Mouse (Mus musculus): ENCODE measurements at regions not wholly inside any gene's neighbourhood (a gene's known extent, or its start where the extent isn't known, plus 50 kb on each side); places are given as distances from the start of the nearest gene placed in this dataset.

DNA sequence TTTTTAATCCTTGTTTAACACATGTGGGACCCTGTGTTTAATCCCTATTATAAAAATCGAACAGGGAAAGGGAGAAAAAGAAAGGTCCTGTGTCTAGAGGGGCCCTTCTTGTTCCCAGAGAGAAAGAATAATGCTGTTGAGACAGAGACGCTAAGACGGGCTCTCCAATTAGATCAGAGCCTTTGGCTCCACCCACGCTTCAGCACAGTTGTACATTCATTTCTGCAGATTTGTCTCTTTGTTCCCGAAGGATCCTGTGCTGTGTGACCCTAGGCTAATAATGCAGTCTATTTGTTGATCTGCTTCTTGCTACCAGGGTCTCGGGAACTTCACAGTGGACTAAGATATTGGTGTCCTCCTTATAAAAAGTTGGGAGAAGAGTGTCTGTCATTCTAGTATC lies 92.0 kb downstream of the Cdc5l start:
- DNase-seq, result no peak

DNA sequence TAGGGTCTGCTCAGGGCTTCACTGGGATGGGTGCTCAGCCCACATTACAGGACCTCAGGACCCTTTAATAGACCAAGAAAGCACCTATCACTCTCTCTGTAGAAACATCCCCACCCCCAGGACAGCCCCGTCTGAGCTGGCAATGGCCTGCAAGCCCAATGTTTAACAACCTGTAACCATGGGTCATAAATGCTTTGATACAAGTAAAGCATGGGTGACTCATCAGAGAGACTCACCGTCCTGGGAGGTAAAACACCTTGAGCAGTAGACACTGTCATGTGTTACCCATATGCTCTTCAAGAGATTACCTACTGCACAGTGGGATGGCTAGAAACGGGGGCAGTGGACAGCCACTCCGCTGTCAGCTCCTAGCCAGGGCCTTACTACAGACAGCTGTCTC lies 92.7 kb downstream of the Cdc5l start:
- DNase-seq, result no peak

DNA sequence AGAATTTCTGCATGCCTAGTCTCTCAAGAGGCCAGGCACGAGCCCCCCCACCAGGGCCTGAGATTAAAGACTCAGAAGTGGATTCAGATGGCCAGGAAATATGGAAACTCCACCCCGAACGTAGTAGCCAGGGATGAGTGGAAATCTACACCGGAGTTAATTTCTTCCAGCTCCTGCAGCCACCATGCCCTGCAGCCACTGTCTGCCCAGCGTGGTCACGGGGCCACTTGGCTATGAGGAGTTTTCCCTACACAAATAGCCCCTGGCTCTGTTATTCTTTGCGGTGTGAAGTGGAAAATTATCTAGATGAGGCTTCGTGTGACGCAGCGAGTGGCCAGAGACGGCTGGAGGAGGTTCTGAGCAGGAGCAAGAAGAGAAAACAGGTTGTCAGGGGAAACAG lies 94.3 kb downstream of the Cdc5l start:
- no peak for DNase-seq

DNA sequence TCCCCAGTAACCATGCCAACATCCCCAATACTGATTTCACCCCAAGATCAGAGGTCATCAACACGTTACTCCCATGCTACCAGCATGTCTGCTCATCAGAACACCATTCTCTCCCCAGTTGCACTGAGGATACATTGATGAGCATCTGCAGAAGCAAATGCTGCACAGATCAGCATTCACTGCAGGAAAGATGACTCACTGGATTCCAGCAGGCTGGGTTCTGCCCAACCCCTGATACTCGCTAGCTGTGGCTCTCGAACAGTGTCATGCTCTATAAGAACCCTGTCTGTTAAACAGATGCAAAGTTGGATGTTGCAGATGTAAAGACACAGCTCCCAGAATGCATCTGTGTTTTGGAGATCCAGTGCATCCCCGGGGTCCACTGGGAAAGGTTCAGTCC lies 95.5 kb downstream of the Cdc5l start:
- no peak for DNase-seq

DNA sequence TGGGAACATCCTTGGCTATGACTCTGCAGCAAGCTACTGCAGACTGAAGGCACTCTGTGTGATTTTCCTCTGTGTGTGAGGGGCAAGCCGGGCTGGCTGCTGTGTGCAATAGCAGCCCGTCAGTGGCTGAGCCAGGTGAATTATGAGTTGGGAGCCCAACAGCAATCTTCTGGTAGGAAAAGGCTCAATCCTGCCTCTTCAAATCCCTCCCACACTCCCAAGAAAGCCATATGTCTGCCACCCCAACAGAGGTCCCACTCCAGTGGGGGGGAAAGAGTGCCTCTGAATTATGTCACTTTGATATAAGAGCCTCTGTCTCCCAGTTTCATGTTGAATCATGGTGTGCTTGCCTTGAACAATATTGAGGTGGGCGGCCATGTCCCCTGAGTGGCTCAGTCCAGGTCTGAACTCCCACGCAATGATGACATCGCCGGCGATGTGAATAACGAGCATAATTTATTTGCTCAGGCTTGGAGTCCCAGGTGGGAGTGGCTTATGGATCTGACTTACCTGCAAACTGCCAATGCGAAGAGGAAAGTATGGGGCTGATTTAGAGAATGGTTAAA lies 97.9 kb downstream of the Cdc5l start:
- DNase-seq, result no peak

DNA sequence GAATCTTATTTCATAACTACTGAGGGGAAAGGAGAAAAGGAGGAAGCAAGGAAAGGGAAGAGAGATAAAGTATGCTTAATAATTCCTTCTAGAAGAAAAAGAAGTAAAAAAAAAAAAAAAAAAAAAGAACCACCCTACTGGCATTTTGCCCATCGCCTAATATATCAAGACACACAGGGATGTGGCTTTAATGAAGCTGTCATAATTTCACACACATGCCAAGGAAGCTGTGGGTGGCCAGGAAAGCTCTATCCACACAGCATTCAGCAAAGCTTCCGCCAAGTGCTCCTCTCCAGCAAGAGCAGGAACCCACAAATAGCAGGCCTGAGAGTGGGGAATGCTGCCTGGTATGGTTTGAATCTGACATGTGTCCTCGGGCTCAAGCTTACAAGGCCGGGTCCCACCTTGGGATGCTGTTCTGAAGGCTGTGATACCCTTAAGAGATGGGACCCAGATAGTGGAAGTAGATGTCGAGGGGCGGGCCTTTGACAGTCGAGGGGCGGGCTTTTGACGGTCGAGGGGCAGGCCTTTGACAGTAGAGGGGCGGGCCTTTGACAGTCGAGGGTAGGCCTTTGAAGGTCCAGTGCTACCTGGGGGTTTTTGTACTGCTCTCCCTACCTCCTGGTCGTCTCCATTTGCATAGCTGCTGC lies 98.7 kb downstream of the Cdc5l start:
- peak; percentile 26 to 60 for DNase-seq

DNA sequence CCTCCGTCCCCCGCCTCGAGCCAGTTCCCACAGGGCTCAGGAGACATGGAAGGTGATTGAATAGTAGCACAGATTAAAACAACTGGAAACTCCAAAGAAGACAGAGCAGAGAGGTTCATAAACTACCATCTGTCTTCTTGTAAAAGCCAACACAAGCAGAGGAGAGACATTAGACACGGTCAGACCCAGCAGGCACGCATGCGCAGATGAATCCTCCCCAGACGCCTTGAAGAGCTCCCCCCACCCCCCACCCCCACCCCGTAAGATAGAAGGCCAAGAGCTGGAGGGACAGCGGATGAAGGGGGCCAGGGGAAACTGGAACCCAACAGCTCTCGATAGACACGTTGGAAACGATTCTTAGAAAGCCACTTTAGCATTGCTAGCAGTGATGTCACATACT lies 101.2 kb downstream of the Cdc5l start:
- DNase-seq, result no peak

DNA sequence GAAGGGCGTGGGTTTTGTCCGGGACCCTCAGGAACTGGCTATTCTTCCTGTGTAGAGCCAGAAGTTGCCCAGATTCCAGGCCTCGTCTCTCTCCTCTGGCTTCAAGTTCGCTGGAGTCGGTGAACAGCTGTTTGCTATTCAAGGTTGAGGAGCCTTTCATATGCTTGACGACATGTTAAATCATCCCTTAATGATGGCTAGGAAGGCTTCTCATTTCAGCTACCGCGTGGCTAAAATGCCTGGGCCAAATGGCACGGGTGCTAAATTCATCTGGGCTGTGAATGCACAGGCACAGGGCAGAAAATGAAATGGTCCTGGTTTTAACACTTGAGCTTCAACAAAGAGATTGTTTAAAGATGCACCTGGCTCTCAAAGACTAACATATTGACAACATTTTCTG lies 104.3 kb downstream of the Cdc5l start:
- DNase-seq, result no peak

DNA sequence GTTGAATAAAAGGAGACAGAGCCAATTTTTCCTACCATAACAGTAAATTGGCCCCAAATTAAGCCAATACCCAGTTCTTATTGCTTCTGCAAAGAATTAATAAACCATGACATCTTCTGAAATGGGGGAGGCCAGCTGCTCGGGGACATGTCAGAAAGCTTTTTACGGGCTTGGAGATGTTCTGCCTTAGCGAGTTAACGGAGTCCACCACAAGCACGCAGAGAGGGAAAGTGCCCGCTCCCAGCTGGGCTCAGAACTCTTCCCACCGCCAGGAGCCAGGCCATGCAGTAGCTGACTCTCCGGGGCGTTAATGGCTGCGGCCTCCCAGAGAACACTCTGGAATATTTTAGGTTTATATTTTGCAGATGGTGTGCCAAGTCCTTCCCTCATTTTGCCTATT lies 106.8 kb downstream of the Cdc5l start:
- no peak for DNase-seq

DNA sequence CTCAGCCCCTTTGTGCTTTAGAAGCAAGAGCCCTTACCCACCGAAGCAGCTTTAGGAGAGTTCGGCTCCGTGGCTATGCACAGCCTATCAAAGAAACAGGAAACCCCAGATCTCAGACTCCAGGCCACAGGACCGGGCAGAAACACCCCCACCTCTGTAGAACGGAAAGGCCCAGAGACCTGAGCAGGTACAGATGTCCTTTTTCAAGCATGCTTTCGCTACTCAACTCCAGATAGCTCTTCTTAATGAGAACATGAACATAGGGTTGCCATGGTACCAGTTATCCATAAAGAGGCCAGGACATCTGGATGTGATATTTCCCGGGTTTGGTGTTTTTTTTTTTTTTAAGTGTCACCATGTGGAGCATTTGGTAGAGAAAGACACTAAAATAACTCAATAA lies 107.4 kb downstream of the Cdc5l start:
- no peak for DNase-seq

DNA sequence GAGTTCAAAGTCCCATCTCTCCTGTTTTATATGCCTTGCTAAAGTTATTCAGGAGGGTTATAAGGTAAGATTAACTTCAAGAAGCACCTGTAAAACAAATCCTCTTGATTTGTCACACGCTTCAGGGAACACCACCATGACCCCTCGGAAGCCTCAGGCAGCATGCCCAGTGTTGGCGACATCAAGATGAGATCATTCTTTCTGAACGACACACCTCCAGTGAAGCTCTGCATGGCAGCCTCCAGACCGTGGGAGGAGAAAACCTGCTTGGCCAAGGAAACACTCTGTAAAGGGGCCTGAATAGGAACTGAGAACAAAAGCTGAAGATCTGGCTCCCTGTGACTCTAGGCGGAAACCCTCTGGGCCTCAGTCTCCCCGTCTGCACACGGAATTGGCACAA lies 110.7 kb downstream of the Cdc5l start:
- DNase-seq, result peak; percentile 34 to 53

DNA sequence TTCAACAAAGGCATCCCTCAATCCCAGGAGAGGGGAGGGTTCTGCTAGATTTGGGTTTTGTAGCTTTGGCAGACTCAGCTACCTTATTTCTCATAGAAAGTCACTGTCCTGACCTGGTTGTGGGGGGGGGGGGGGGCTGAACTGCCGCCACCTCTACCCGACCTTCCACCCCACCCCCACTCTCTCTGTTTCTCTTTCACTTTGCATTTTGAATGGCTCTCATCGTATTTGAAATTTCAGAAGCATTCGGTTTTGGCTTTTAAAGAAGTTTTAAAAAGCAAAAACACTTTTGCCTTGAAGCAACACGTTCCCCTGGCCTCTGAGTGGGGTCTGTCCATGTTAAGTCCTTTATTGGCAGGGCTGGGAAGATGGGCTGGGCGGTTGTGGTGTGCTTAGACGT lies 113.5 kb downstream of the Cdc5l start:
- no peak for DNase-seq

DNA sequence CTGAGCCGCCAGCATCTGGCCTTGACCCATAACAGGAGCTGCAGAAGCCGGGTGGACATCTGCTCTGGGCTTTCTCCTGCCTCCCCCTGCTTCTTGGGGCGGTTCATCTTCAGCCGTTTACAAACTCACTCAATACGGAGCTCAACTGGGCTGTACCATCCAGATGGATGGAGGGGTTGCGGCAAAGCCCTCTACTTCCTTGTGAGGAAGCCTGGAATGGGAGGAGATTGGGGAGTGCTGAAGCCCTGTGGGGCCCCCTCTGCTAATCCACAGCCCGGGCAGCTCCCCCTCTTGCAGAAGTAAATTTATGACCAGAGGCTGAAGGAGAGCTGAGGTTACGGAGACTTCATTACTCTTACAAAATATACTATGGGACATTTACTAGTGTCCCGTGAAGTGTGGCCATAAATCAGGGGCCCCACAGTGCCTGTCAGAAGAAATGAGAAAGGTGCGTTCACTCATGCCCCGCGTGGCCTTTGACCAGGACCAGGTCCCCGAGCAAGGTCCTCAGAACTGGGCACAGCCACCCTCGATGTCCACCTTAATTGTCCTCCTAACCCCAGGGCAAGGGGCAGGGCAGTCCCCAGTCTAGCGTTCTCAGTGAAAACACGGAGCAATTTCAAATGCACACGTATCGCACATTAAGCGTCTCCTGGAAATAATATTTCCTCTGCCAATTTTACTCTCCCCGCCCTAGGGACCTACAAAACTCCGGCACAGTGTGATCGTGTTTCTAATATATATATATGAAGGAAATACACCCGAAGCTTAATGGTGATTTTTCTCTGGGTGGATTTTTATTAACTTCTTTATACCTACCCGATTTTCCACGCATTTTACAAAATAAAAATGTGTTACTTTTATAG lies 115.1 kb downstream of the Cdc5l start:
- no peak for DNase-seq

DNA sequence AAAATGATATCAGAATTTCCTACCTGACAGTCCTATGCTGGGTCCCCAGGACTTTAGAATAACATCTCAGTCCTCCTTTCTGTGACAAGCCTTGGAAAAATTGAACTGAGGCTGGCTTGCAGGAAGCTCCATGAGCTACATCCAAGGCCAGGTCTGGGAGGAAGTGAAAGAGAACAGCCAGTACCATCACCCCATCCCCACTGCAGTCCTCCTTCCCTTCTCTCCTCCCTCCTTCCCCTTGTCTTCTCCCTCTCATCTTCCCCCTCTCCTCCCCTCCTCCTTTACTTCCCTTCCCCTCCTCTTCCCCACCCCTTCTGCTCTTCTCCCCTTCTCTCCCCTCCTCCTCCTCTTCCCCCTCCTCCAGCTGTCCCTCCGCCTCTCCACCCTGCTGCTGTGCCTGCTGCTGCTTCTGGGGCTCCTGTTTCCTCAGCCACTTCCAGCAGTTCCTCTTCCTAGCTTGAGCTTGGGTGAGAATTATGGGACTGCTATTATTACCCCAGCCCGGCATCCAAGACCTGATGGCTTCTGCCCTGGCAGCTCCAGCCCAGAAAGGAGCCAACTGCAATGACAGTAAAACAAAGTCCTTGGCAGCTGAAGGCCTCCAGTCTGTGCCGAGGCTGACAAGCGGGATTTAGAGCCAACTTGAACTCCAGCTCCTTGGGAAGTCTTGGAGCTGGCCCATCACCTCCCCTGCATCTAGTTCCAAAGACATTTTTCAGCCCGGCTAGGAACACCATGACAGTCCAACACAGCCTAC lies 120.8 kb downstream of the Cdc5l start:
- peak; percentile 77 to 81 for DNase-seq

DNA sequence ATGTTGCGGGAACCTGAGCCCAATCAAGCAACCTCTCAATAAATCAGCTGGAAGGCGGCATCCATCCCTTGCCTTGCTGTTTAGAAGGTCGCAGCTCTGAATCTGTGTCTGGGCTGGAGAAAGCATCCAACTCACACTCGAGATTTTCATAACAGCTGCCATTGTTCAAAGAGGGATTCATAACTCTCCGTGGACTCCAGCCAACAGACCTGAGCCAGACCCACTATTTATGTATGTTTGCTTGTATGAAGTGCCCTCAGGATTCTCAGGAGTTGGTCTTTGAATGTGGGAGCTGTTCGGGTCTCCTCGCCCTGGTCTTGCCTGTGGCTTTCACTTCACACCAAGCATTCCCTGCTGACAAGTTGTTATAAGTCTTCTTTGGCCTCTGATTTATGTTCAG lies 127.0 kb downstream of the Cdc5l start:
- no peak for DNase-seq

DNA sequence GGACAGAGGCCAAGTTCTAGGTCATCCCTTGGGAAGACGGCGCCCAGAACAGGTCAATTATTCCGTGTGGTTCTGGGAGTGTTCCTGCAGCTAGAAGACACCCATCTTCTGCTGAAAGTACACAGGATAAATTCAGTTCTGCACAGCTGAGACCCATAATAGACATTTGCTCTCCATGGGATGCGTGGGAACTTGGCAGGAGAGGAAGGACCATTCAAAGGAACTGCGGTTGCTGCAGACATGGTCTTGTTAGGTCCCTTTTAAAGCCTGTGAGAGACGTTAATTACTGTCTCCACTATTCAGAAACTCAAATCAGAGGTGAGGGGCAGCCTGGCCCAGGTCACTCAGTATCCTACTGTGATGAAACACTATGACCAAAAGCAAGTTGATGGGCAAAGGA lies 130.4 kb downstream of the Cdc5l start:
- no peak for DNase-seq

DNA sequence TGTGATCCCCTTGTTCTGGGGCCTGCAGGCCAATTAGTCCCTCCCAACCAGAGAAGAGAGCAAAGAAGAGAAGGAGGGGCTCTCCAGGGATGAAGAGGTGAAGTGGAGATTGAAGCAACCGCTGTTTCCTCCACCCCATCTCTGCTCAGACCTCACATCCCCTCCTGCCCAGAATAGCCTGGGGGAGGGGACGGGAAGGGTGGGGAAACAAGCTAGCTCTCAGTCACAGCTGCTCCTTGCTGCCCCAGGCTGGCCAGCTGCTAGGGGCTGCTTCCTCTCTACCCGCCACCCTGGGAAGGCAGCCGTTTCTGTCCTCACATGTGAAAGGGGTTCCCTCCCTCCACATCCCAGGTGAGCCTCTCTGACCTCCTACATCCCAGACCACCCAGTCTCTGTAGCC lies 135.2 kb downstream of the Cdc5l start:
- DNase-seq, result no peak

DNA sequence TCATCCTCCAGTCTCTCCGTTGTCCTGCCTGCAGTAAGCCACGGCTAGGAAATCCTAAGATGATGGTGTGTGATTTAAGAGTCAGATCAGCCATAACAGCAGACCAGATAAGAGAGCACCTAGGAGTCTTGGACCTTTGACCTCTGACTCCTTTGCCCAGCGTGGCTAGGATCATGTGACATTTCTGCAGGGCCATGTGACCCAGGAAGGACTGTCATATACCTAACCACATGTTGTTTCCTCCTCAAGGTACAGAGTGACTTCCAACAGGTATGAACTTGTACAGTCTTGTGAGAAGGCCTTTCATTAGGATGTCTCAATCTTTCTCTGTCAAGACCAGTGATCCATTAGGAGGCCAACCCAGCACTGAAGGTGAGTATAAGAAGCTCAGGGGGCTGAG lies 135.7 kb downstream of the Cdc5l start:
- no peak for DNase-seq

DNA sequence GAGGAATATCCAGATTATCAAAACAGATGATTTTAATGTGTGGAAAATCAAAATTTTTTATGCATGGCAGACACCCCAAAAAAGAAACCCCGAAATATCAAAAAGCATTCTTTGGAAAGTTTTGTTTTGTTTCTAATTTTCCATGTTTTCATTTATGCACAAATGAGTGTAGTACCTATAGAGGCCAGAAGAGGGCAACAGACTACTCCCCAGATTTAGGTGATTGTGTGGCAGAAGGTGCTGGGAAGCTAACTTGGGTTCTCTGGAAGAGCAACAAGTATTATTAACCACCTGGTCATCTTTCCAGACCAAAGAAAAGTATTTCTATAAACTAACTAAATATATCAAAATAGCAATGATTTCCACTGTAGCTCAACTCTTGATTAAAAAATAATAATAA lies 137.2 kb downstream of the Cdc5l start:
- no peak for DNase-seq

DNA sequence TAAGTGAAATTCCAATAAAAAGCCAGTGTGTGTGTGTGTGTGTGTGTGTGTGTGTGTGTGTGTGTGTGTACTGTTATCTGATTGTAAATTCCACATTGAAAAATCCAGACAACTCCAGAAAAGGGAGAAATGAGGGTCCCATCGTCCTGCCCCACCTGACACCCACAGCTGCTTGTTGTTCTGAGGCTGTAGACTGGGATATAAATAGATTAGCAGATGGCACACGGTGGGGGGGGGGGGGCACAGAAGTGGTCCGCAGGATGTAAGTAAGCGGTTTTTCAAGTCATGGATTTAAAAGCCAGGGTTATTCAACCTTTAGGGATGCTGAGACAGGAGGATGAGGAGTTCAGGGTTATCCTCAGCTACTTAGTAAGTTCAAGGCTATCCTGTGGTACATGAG lies 138.7 kb downstream of the Cdc5l start:
- DNase-seq, result no peak

DNA sequence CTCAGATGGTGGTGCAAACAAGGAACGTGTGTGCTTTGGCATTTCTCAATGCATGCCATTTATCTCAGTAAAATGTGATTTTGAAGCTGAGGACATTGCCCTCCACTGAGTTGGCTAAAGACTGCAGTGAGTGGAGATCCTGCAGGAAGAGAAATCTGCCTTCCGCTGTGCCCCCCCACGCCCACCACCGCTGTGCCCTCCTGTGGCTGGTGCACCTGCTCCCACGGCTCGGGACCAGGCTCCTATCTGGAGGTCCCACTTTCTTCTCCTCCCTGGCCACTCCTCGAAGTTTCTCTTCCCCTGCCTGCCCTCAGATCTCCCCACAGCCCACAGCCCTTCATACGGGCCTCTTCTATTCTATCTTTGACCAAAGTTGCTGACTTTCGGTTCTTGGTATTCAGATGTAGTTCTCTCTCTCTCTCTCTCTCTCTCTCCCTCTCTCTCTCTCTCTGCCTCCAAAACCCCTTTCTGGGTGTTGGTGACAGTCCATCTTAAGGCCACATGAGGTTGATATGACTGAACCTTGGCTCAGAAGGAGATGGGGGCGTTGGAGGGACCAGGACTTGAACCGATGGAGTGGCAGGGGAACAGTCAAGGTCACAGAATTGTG lies 139.2 kb downstream of the Cdc5l start:
- no peak for DNase-seq

DNA sequence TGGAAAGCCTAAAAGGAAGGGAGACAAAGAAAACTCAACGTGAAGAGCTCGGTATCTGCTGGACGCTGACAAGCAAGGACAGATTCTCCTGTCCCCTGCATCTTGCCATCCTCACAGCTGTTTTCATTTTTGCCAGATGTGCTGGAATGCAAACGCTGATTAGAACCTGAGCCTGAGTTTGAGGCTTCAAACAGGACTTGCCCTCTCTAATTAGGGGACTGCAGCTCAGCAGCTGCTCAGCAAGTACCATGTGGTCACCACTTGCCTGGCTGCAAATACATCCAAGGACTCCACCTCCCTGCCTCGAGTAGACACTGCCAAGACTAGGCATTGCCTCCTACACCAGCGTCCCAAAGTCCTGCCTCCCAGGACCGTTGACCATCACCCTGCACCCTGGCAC lies 140.7 kb downstream of the Cdc5l start:
- no peak for DNase-seq

DNA sequence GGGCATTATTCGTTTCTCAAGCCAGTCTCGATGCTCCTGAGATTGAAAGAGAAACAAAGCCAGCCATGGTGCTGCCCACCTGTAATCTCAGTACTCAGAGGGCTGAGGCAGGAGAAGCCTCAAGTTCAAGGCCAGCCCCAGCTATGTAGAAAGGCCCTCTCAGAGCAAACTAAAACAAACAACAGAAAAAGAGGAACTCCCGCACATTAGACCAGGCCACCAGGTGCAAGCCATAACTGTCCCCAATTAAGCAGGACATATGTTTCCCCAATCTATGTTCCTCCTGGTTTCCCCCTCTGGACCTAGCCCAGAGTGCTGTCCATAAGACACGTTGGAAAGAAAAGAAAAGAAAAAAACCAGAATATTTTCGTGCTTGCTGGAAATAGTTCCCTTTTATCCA lies 142.5 kb downstream of the Cdc5l start:
- no peak for DNase-seq

Measured in cerebellum, postnatal 25 days (tissue).